10 mouse cellular contexts compared by ENCODE assay signal in the genomic region with DNA sequence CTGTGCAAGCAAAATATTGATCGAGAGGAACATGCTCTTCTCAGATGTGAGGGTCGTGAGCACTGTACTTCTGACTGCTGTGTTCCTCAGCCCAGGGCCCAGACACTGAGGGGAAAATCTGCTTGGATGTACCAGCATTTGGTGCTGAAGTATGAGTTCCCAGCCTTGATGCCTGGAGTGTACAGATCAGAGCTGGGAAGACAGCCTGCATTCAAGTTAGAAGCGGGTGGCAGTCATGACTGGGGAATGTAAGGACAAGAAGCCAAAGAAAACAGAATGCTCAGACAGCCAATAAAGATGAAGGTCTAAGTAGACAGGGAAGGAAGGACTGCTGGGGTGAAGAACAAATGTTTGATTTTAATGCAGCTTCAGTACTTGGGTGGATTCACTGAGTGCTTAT.
DNase-seq lines count a peak whose midpoint lies in the region; ATAC-seq lines count a peak whose summit lies in the region.
"Had no signal": no experiment of that assay in that cellular context is flagged by ENCODE, and none has a peak within 500 bp of the region (broad histone marks: within the 10 kb centered on the region; RNA-seq: fewer than 3 reads in every experiment).

No protein-coding gene starts in this region.

- ATAC-seq in kidney, embryonic 15.5 days (replicated peaks; ENCODE audit: low FRiP score): peak; percentile 62
- 0 out of 2 replicates have a peak, but pooled peaks have one; percentile 28 for ATAC-seq in heart, embryonic 16.5 days (replicated peaks; ENCODE audit: extremely low read depth, insufficient read depth, low FRiP score)
- ATAC-seq: liver, postnatal 0 days had no signal

- peaks cover 3% of the 10 kb centered on the region; the same call in 1 of the 2 replicates for H3K4me1 ChIP-seq in kidney, embryonic 15.5 days
- H3K4me1 ChIP-seq in heart, embryonic 16.5 days (ENCODE audit: control insufficient read depth, insufficient read depth, low read length): no peaks in the 10 kb centered on the region
- H3K4me1 ChIP-seq: midbrain, embryonic 12.5 days had no signal

- no peak overlapping the region for H3K4me3 ChIP-seq in kidney, embryonic 15.5 days (replicated peaks)
- H3K4me3 ChIP-seq in heart, embryonic 16.5 days (ENCODE audit: low read length): no peak overlapping the region
- H3K4me3 ChIP-seq: midbrain, embryonic 12.5 days had no signal

- no peak for DNase-seq in kidney, adult 11 months
- DNase-seq in 3T3-L1 (ENCODE audit: low read depth, low spot score) (peak; percentile 86), adipocyte (ENCODE audit: low spot score) (peak; percentile 55)
- no peak for DNase-seq in right cerebral cortex, postnatal 25 days
- no peak for DNase-seq in testis, postnatal 10 days (ENCODE audit: low spot score)
- DNase-seq in frontal cortex, postnatal 14 days (ENCODE audit: low spot score in 2 of 2): no peak
- DNase-seq: liver, postnatal 0 days had no signal

- H3K27ac ChIP-seq in kidney, embryonic 15.5 days: peak overlapping the region; percentile 45
- no peak overlapping the region for H3K27ac ChIP-seq in heart, embryonic 16.5 days (ENCODE audit: low read length)
- H3K27ac ChIP-seq: midbrain, embryonic 12.5 days had no signal

- WGBS in kidney, embryonic 15.5 days: 64% methylated on average over 3 of the region's 3 CpGs
- WGBS in heart, embryonic 16.5 days: 65% methylated on average over 3 of the region's 3 CpGs

- no peaks in the 10 kb centered on the region for H3K36me3 ChIP-seq in kidney, embryonic 15.5 days
- H3K36me3 ChIP-seq in heart, embryonic 16.5 days (ENCODE audit: control insufficient read depth, insufficient read depth): no peaks in the 10 kb centered on the region
- H3K36me3 ChIP-seq: midbrain, embryonic 12.5 days had no signal

- no peak overlapping the region for H3K4me2 ChIP-seq in kidney, embryonic 15.5 days
- no peak overlapping the region for H3K4me2 ChIP-seq in heart, embryonic 16.5 days (ENCODE audit: low read depth, low read length)
- H3K4me2 ChIP-seq: midbrain, embryonic 12.5 days had no signal

- no peaks in the 10 kb centered on the region for H3K27me3 ChIP-seq in kidney, embryonic 15.5 days
- no peaks in the 10 kb centered on the region for H3K27me3 ChIP-seq in heart, embryonic 16.5 days (ENCODE audit: control insufficient read depth, insufficient read depth, low read length)
- H3K27me3 ChIP-seq: midbrain, embryonic 12.5 days had no signal

- H3K9ac ChIP-seq in kidney, embryonic 15.5 days: no peak overlapping the region
- H3K9ac ChIP-seq in heart, embryonic 16.5 days (ENCODE audit: low read length): no peak overlapping the region
- H3K9ac ChIP-seq: liver, postnatal 0 days; midbrain, embryonic 12.5 days had no signal

- H3K9me3 ChIP-seq in kidney, embryonic 15.5 days (replicated peaks): no peaks in the 10 kb centered on the region
- no peaks in the 10 kb centered on the region for H3K9me3 ChIP-seq in heart, embryonic 16.5 days (replicated peaks; ENCODE audit: control insufficient read depth, low read length)
- H3K9me3 ChIP-seq: midbrain, embryonic 12.5 days had no signal

Comparison
In these comparisons a context has a peak if more than half of its experiments do, and no peak if none do; other contexts are left out.
1. DNase-seq: peak in 3T3-L1 (single experiment) and adipocyte (single experiment); none in kidney, adult 11 months (single experiment), right cerebral cortex, postnatal 25 days (single experiment), testis, postnatal 10 days (single experiment) and frontal cortex, postnatal 14 days (0 of 2).